Comparison of ENCODE assay signal across 20 mouse cellular contexts in genomic region chr13:63284748-63285147, GRCm38 (mm10).
"Had no signal": no experiment of that assay in that cellular context is flagged by ENCODE, and none has a peak within 500 bp of the region (broad histone marks: within the 10 kb centered on the region; RNA-seq: fewer than 3 reads in every experiment).

No protein-coding gene starts in this region.

- H3K9me3 ChIP-seq: limb, embryonic 13.5 days; midbrain, embryonic 12.5 days; midbrain, embryonic 15.5 days; neural tube, embryonic 13.5 days had no signal

- H3K9ac ChIP-seq: limb, embryonic 13.5 days; liver, embryonic 14.5 days; liver, postnatal 0 days; lung, embryonic 14.5 days; midbrain, embryonic 12.5 days; midbrain, embryonic 15.5 days; neural tube, embryonic 13.5 days had no signal

- H3K4me2 ChIP-seq: limb, embryonic 13.5 days; liver, embryonic 11.5 days; lung, embryonic 14.5 days; midbrain, embryonic 12.5 days; midbrain, embryonic 15.5 days; neural tube, embryonic 13.5 days had no signal

- H3K4me3 ChIP-seq: layer of hippocampus, adult 2 months; left cerebral cortex, adult 2 months; limb, embryonic 13.5 days; midbrain, embryonic 12.5 days; midbrain, embryonic 15.5 days; neural tube, embryonic 13.5 days had no signal

- DNase-seq: kidney, adult 2 months; kidney, postnatal 25 days; layer of hippocampus, adult 9-11 months; layer of hippocampus, postnatal 36 days; left cerebral cortex, postnatal 4 days; liver, postnatal 0 days; lung, embryonic 14.5 days; thymus, adult 18-20 months; thymus, postnatal 25 days had no signal

- H3K27me3 ChIP-seq: limb, embryonic 13.5 days; midbrain, embryonic 15.5 days; neural tube, embryonic 13.5 days had no signal

- H3K27ac ChIP-seq: kidney, postnatal 0 days; layer of hippocampus, adult 2 months; left cerebral cortex, adult 2 months; limb, embryonic 13.5 days; liver, embryonic 14.5 days; macrophage; midbrain, embryonic 12.5 days; midbrain, embryonic 15.5 days; neural tube, embryonic 13.5 days had no signal

- ATAC-seq: liver, postnatal 0 days; lung, postnatal 0 days; midbrain, embryonic 15.5 days had no signal

- H3K36me3 ChIP-seq: midbrain, embryonic 15.5 days had no signal
